Mouse (Mus musculus) urinary bladder, adult 18-20 months (tissue): ENCODE measurements at regions not wholly inside any gene's neighbourhood (a gene's known extent, or its start where the extent isn't known, plus 50 kb on each side); places are given as distances from the start of the nearest gene placed in this dataset.

Experiments used
- DNase-seq, 2 experiments: peaks; one replicate each; pipeline ENCODE4 v3.0.0; 2022; ENCODE audit warnings: low spot score in 2 of 2, mixed read lengths in 2 of 2

DNA sequence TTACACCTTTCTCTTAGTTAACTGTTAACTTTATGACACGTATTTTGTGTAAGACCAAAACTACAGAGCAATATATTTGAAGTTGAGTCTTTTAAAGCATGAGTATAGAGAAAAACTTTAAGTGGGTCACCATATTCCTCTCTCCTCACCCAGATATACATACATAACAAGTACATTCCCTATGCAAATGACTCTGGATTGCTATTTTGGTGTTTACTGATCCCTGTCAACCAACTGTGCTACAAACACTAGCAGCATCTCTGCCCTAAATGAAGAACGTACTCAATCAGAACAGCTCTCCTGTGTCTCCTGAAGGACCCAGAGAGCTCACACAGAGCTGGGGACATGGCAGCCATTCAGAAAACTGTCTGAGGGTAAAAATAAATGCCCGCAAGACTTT is 363.4 kb upstream of the Rack1 start:
- DNase-seq, result no peak

GRCm38 (mm10) chr11:48431316-48431715 is 368.8 kb upstream of the Rack1 start:
- DNase-seq, result no peak

GRCm38 (mm10) chr11:48427423-48427822 is 372.7 kb upstream of the Rack1 start:
- DNase-seq, result no peak

GRCm38 (mm10) chr11:48426446-48426845 is 373.7 kb upstream of the Rack1 start:
- no peak for DNase-seq

DNA sequence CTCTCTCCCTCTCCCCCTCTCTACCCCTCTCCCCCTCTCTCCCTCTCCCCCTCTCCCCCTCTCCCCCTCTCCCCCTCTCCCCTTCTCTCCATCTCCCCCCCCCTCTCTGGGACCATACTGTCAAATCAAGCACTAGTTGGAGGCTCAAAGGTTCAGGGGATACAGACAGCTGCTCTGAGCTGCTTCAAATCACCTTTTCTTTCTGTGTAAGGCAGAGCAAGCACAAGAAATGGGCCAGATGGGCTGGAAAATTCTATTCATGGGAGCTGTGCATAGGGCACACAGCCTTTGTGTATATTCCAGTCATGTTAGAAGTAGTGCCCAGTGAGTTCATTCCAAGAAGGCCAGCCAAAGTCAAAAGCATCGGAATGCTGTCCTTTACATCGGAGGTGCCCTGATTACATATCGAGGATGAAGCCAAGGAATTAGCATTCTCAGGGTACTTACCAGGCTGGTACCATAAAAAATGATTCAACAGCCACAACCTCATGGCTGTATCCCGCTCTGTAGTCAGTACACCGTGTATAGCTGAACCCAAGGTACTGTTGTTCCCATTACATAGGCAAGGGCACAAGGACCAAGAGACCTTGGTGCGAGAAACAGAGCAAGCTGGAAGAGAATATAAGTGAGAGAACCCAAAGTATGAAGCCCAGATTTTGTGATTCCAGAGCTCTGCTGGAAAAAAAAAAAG is 381.9 kb upstream of the Rack1 start:
- DNase-seq, result no peak

DNA sequence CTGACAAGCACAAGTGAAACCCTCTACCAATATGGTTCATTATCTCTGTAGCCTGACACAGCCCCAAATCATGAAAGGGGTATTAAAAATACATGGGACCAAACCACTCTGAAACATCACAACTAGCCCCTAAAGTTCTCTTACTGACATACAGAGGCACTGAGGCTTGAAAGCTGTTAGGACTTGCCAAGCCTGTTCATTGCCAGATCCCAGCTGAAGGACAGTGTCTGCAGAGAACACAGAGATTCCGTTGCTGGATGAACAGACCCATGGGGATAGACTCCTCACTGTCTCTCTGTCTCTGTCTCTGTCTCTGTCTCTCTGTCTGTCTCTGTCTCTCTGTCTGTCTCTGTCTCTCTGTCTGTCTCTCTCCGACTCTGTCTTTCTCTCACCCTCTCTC is 382.5 kb upstream of the Rack1 start:
- no peak for DNase-seq

GRCm38 (mm10) chr11:48398032-48398431 is 402.1 kb upstream of the Rack1 start:
- DNase-seq, result no peak

DNA sequence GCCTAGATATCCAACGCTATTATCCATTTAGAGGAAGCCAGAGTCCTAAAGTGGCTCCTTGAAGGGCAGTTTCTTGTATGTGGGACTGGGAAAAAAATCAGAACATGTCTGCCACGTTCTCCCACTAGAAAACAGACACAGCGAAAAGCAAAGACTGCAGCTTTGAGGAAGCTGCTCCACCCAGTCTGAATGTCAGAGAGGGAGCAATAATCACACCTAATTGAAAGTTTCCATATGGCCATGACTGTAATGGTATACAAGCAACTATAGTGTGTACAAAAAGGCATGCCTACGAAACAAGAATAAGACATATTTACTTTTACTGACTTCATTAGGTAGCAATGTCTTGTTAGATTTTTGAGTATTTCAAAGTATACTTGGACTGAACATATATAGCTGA is 392.7 kb upstream of the Sgcd start:
- DNase-seq, result no peak

GRCm38 (mm10) chr11:48378044-48378443 is 389.3 kb upstream of the Sgcd start:
- DNase-seq, result no peak

GRCm38 (mm10) chr11:48377269-48377668 is 388.5 kb upstream of the Sgcd start:
- no peak for DNase-seq

DNA sequence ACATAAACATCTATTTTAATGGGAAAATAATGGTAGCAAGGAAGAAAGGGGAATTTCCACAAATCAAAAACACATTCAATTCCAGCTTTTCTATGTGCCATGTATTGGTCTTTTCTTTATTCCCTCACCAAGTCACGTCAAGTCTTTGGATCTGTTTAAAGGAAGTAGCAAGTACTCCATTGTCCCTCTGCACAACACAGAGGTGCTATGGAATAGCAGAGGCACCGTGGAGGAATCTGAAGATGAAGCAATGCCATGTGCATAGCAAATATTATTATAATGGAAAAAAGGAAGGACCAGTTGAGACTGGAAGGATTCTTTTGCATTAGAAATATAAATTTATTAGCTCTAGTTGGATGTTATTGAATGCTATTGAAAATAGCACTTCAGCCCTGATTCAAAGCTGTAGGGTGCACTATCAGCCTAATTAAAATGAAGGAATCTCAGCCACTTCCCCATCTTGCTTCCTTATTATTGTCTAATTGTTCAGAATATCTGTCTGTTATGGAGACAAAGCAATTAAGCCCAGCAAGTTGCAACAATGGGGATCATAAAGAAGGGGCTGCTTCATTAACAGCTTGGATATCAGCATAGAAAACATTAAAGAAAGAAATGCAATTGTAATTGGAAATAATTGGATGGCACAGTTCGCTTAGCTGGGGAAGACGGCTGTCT is 362.7 kb upstream of the Sgcd start:
- no peak for DNase-seq

GRCm38 (mm10) chr11:48314500-48314899 is 325.7 kb upstream of the Sgcd start:
- no peak for DNase-seq

- DNase-seq, result no peak
Observed at GRCm38 (mm10) chr11:48295370-48295769, 306.6 kb upstream of the Sgcd start.

DNA sequence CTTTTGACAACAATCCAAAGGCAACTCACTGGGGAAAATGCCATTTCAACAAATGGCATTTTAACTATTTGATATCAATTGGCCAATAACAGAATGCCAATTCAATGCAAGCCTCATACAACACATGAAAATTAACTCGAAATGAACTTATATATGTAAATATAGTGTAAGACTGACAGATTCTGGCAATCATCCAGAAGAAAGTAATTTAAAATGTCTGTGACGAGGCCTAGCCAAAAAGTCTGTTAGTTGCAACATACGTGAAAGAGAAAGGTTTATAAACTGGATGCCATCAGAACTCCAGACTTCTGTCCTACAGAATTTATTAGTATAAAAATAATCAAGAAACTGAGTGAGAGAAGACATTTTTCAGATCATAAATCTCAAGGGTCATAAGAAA is 273.7 kb upstream of the Sgcd start:
- no peak for DNase-seq

DNA sequence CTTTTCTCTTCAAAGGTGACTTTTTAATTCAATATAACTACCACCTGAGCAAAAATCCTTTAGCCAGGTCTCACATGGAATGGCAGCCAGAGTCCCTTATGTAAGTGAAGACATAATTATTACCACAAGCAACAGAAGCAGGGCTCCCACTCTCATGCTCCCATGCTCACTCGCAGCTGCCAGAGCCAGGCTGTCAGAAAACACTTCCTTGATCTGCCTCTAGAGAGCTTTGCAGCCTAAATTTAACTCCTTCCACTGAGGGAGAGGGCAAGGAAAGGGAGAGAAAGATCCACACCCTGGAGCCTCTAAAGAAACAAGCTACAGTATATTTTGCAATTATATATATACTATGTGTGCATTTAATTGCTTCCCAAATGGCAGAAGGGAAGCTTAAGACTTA is 272.3 kb upstream of the Sgcd start:
- DNase-seq, result no peak

DNA sequence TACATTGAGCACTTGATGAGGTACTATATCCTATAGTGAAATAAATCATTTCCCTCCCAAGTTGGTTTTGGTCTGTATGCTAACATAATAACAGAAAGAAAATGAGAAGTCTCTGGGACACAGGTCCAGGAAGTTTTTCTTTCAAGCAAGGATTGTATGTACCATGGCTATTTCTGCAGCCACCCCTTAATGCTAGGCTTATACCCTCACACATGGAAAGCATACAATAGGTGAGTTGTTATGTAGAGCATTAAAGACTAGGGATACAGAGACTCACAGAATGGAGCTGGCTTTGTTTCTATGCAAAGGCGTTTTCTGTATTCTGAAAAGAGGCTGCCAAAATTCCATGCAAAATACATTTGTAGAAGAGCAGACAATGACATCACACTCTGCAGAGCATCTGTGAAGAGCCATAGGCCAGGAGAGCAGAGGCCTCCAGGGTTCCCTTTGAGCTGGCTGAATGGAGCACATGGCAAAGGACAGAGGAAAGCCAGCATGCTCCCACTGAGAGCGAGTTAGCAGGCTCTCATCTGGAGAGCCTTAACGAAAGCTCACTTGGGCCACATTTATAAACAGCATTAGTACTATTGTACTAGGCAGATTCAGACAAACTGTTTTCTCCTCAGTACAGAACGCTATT is 262.0 kb upstream of the Sgcd start:
- no peak for DNase-seq

- DNase-seq, result peak in 1 of 2 experiments; percentile 4
Observed at GRCm38 (mm10) chr11:48249315-48249714, 260.5 kb upstream of the Sgcd start.

DNA sequence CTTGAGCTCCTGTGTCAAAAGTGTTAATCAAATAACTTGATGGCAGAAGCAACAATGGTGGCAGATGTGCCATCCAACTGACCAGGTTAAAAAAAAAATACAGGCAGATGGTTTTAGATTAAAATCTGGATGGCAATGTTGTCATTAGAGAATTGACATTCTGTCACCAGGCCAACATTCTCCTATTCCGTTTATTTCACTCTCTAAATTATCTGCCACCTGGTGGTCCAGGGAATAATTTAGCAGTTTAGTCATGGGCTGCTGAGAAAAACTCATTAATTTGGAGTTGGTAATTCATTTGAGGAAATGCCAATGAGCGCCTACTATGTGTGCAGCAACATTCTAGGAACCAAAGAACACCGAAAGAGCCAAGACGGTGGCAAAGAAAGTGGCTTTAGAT is 232.4 kb upstream of the Sgcd start:
- DNase-seq, result no peak

DNA sequence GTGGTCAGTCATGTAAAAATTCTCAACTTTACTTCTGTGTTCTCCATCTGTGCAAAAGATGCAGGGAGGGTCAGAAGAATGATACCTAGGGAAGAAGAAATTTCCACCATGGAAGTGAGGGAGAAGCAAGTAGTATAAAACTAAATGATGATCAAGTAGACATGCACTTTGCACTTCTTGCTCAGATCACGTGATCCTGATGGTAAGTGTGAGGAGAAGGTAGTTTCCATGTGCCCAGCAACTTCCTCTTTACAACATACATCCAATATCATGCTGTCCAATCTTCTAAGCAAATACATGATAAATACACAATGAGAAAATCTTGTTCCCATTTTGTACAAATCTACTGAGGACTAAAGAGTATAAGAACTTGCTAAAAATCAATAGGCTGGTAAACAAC is 230.4 kb upstream of the Sgcd start:
- DNase-seq, result no peak

- no peak for DNase-seq
Observed at GRCm38 (mm10) chr11:48216762-48217161, 228.0 kb upstream of the Sgcd start.

DNA sequence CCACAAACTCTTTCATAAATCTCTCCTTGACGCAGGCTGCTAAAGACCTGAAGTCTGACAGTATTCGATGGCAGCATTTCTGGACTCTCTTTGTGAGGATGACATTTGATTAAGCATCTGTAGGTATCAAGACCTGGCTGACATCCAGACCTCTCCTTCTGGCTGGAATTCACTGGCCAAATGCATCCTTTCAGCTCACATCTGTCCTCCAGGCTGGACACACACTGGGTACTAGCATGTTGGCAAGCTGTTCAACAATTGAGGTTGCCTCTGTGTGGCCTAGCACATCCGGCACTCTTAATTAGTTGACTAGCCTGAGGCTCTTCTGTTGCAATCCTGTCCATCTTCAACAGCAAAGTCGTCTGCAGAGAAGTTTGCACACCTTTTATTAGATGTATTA is 197.8 kb upstream of the Sgcd start:
- DNase-seq, result no peak

DNA sequence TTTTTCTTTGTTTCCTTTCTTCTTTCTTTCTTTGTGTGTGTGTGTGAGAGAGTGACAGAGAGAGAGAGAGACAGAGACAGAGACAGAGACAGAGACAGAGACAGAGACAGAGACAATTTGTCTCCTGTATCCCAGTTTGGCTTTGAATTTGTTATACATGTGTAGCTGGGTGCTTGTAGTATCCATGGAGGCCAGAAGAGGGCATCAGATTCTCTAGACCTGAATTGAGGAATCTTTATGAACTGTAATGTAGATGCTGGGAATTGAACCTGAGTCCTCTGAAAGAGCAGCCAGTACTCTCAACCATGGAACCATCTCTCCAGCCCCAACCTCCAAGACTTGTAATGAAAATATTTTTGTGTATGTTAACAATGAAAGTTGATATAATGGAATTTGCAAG is 190.2 kb upstream of the Sgcd start:
- no peak for DNase-seq

GRCm38 (mm10) chr11:48178174-48178573 is 189.4 kb upstream of the Sgcd start:
- no peak for DNase-seq
